Mouse (Mus musculus): Measurements from ENCODE around the gene Vmn2r8.
"Not testable (repeated sequence)": the region's sequence is repeated elsewhere in the genome, so short reads cannot be mapped to it uniquely, and the experiment has no call there.

Vmn2r8 gene

DNA sequence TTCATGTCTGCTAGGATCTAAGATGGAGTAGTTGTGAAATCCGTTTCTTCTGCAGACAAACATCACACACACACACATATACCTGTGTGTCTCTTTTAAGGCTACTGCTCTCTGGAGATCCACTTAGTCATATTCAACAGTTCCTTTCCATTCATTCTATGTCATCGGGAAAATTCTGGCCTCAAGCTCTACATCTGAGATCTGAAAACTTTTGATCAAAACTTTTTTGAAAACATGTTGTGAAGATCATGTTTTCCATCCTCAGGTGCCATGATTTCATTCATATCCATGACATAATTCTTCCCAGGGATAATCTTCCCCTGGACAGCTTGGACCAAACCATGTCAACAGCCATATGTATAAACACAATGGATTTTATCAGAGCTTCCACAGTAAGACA, at the start of gene Vmn2r8:
Vmn2r8 (minus strand) TSS at position 101 of the 400 bp plus-strand sequence.
- not testable (repeated sequence) for DNase-seq (ENCODE audit: inconsistent age in 2 of 2, low spot score in 1 of 2)

DNA sequence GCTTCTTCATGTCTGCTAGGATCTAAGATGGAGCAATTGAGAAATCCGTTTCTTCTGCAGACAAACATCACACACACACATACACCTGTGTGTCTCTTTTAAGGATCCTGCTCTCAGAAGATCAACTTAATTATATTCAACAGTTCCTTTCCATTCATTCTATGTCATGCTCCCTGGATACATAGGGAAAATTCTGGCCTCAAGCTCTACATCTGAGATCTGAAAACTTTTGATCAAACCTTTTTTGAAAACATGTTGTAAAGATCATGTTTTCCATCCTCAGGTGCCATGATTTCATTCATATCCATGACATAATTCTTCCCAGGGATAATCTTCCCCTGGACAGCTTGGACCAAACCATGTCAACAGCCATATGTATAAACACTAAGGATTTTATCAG, 43.9 kb upstream of the Vmn2r8 start, which contains the start of gene Vmn2r9:
Vmn2r9 (minus strand) TSS at position 101 of the 400 bp plus-strand sequence.
- not testable (repeated sequence) for DNase-seq (ENCODE audit: inconsistent age in 2 of 2, low spot score in 1 of 2)

DNA sequence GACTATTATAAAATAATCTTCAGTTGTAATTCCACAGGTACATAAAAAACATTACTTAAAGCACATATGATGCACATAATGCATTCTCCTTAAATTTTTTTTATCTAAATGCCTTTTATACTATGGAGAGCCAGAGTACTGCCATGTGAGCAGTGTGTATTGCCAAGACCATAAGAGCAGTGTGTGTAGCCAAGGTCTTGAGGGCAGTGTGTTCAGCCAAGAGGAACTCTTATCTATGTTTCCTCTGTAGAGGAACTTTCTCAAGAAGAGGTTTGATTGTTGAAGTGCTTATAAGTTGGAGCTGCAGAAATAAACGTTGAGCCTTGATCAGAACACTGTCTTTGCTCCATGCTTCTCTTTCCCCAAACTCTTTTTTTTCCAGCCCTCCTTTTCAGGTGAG, 40.8 kb upstream of the Vmn2r8 start:
- DNase-seq (ENCODE audit: inconsistent age in 2 of 2, low spot score in 1 of 2), result peak in 1 of 2 experiments; percentile 16

DNA sequence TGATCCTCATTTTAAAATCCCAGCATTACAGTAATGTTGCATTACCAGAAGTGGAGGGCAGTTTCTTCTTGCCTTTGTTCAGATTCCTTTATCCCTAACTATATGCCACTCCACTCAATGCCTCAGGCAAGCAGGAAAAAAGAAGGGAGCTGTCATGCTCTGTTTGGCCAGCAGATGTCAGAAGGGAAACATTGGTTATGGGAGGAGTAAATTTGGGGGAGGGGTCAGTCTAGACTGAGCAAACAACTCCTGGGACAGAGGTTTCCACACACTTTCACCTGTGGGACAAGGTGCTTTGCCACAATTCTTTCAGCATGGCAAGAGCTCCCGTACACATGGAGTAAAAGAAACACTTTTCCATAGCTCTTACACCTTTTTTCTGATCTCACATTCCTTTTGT, 27.5 kb upstream of the Vmn2r8 start:
- peak; percentile 16 to 65 for DNase-seq (ENCODE audit: inconsistent age in 2 of 2, low spot score in 1 of 2)

DNA sequence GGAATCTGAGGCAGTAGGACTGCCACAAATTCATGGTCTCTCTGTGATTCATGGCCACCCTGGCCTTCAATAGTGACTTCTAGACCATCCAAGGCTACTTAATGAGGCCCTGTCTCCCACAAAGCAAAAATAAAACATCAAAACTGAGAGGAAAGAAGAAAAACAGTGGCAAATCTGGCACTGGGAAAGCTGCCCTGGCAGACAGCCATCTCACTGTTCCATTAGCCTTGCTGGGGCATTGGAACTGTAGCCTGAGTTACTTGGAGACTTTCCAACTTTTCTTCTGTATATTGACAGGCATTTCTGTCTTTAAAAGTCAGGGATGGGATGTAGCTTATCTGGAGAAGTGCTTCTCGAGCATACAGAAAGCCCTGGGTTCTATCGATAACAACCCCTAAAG, 14.6 kb upstream of the Vmn2r8 start:
- DNase-seq (ENCODE audit: inconsistent age in 2 of 2, low spot score in 1 of 2), result peak; percentile 48 to 74

DNA sequence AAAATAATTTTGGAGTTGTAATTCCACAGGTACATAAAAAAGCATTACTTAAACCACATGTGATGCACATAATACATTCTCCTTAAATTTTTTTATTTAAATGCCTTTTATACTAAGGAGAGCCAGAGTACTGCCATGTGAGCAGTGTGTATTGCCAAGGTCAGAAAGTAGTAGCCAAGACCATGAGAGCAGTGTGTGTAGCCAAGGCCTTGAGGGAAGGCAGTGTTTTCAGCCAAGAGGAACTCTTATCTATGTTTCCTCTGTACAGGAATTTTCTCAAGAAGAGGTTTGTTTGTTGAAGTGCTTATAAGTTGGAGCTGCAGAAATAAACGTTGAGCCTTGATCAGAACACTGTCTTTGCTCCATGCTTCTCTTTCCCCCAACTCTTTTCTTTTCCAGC, 5.0 kb downstream of the Vmn2r8 start:
- peak; percentile 27 to 61 for DNase-seq (ENCODE audit: inconsistent age in 2 of 2, low spot score in 1 of 2)

DNA sequence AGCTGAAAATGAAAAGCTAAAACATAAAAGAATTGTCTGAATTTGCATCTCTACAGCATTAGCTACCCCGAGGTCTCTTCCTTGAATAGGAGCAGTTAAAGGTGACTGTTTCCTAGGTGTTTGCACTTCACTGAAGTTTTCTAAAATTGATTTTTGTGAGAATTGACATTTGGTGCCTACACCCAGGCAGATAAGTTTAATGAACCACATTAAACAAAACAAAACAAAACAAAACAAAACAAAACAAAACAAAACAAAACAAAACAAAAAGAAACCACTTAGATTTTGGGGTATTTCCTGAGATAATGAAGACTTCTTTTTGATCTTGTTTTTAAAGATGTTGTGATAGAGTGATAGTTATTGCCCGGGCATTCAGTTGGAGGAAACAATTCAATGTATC, 13.4 kb downstream of the Vmn2r8 start, which contains the start of gene Tmed11:
Tmed11 (minus strand) TSS at position 101 of the 400 bp plus-strand sequence.
- not testable (repeated sequence) for DNase-seq (ENCODE audit: inconsistent age in 2 of 2, low spot score in 1 of 2)

DNA sequence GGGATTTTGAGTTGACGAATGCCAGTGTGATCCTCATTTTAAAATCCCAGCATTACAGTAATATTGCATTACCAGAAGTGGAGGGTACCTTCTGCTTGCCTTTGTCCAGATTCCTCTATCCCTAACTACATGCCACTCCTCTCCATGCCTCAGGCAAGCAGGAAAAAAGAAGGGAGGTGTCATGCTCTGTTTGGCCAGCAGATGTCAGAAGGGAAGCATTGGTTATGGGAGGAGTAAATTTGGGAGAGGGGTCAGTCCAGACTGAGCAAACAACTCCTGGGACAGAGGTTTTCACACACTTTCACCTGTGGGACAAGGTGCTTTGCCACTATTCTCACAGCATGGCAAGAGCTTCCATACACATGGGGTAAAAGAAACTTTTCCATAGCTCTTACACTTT, 18.3 kb downstream of the Vmn2r8 start:
- peak; percentile 34 to 65 for DNase-seq (ENCODE audit: inconsistent age in 2 of 2, low spot score in 1 of 2)

DNA sequence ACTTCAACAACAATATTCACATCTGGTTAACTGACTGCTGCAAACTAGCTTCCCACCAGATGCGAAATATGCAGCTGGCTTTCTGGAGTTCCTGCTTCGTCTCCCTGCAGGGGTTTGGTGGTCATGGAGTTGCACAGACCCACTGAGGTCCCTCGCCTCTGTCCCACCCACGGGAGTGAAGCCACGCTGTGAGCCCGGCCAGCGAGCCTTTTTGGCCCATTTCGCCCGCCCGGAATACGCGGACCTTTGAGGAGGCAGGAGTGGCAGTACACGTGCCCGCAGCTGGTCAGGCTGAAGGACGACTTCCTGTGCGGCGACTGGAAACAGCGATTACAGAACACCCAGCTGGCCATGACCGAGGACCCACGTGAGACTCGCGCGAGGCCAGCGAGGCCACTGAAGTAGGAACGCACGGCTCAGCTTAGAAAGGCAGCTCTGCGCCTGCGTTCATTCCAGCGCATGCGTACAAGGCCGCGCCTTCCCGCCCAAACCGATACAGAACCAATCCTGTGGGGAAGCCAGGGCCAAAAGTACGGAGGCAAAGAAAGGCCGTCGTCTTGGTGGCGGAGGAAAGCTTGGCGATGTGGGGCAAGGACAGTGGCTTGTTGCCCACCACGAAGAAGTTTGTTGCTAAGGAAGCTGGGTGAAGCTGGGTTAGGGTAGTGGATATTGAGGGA, 33.9 kb downstream of the Vmn2r8 start, which contains the start of gene Rnf212:
Rnf212 (minus strand) TSS at position 353 of the 677 bp plus-strand sequence.
- DNase-seq (ENCODE audit: inconsistent age in 2 of 2, low spot score in 1 of 2), result no peak

DNA sequence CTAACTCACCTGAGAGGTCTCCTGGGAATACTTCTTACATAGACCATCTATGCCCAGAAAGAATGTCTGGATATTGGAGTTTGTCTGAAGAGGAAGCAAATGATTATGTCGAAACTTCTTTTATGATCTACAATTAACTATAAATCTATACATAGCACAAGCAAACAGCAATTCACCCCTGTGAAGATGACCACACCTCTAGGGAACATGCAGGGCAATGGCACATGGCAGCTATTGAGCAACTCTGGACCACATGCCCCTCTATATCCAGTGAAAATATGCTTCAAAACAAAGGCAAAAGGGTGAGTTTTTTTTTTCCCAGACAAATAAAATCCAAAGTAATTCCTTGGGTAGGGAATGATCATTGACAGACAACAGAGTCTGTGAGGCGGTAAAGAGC, 48.6 kb downstream of the Vmn2r8 start:
- no peak for DNase-seq (ENCODE audit: inconsistent age in 2 of 2, low spot score in 1 of 2)

DNA sequence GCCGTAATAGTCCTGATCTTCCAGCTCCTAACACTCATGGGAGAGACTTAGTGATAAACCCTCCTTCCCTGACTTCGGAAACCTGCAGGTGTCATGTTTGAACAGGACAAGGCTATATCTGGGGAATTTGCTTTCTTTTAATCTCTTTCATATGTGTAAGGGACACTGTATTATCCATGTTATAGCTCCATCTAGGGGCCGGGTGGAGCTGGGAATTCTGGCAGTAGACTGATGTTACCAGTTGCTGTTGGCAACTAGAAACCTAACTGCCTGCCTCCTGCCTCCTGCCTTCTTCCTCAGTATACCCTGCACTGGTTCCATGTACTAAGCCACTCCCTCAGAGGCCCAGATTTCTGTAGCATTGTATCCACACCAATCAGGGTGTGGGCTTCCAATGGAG, 50.3 kb downstream of the Vmn2r8 start:
- peak; percentile 10 to 61 for DNase-seq (ENCODE audit: inconsistent age in 2 of 2, low spot score in 1 of 2)

DNA sequence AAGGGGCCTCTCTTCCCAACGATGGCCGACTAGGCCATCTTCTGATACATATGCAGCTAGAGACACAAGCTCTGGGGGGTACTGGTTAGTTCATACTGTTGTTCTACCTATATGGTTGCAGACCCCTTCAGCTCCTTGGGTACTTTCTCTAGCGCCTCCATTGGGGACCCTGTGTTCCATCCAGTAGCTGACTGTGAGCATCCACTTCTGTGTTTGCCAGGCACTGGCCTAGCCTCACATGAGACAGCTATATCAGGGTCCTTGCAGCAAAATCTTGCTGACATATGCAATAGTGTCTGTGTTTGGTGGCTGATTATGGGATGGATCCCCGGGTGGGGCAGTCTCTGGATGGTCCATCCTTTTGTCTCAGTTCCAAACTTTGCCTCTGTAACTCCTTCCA, 57.4 kb downstream of the Vmn2r8 start:
- not testable (repeated sequence) for DNase-seq (ENCODE audit: inconsistent age in 2 of 2, low spot score in 1 of 2)

DNA sequence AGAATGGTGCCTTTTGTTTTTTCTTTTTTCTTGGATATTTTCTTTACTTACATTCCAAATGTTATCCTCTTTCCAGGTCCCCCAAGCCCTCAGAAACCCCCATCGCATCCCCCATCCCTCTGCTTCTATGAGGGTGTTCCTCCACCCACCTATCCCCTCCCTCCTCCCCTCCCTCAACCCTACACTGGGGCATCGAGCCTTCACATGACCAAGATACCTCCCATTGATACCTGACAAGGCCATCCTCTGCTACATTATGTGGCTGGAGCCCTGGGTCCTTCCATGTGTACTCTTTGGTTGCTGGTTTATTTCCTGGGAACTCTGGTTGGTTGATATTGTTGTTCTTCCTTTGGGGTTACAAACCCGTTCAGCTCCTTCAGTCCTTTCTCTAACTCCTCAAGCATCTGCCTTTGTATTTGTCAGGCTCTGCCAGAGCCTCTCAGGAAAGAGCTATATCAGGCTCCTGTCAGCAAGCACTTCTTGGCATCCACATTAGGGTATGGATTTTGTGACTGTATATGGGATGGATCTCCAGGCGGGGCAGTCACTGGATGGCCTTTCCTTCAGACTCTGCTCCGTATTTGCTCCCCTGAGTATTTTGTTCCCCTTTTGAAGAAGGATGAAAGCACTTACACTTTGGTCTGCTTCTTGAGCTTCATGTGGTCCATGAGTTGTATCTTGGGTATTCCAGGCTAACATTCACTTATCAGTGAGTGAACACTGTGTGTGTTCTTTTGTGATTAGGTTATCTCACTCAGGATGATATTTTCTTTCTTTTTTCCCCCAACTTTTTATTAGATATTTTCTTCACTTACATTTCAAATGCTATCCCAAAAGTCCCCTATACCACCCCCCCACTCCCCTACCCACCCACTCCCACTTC, 58.1 kb downstream of the Vmn2r8 start:
- DNase-seq (ENCODE audit: inconsistent age in 2 of 2, low spot score in 1 of 2), result no peak

DNA sequence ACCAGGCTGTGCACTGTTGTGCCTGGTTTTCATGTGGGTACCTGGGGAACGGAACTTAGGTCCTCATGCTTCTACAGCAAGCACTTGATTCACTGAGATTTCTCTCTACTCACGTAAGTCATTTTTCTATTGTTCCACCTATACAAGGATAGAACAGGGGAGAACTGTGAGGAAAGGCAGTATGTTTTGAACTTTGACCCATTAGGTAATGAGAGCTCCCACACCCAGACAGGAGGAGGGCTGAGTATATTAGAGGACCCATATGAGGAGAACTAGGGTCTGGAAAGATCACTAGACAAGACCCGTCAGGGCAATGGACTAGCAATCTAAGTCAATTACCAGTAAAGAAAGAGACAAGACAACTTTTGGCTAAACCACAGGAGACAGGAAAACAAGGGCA, 64.0 kb downstream of the Vmn2r8 start:
- DNase-seq (ENCODE audit: inconsistent age in 2 of 2, low spot score in 1 of 2), result no peak

DNA sequence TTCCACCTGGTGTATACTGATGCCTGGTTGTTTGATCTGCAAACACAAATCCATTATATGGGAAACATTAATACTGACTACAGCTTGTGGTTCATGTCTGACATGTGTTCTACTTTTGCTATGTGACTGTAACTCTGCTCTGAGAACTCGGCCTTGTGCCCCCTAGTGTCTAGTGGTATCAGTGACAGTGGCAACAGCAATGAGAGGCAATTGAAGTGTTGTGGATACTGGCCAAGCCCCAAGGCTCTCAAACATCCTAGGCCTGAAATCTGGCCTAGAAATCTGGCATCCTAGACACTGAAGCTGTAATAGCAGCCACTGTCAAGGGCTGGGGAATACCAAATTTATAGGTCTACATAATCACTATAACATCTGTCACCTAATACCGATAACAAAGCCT, 64.8 kb downstream of the Vmn2r8 start:
- DNase-seq (ENCODE audit: inconsistent age in 2 of 2, low spot score in 1 of 2), result no peak

DNA sequence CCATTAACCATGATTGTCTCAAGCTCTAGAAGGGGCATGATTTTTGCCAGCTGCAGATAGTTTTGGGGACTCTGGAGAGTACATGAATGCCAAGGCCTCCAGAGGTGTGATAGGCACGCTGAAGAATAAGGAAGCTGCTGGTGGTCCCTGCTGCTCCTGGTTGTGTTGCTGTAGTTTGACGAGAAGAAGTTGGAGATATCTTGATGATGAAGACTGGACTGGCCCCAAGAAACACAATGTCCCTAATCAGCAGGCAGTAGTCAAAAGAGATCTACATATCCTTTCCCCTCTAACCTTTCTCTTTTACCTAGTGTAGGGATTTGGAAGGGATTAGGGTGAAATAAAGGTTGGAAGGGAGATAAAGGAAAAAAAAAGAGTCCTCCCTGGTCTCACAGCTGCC, 66.1 kb downstream of the Vmn2r8 start:
- DNase-seq (ENCODE audit: inconsistent age in 2 of 2, low spot score in 1 of 2), result no peak

DNA sequence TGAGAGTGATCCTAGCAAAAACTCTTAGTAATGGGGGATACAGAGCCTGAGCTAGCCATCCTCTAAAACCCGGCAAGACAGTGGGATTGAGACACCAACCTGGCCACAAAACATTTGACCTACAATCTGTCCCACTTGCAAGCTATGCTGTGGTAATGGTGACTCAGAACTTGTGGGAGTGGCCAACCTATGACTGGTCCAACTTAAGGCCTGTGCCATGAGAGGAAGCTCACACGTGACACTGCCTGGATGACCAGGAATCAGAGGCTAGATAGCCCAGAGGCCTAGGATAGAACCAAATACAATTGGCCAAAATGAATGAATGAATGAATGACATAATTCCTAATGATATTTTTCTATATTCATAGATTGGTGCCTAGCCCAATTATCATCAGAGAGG, 66.8 kb downstream of the Vmn2r8 start:
- no peak for DNase-seq (ENCODE audit: inconsistent age in 2 of 2, low spot score in 1 of 2)

All from adrenal gland, adult (tissue).